Mouse (Mus musculus) ES-Bruce4 (cell line): ENCODE results near the gene Slc35a2.

Source experiments
- CTCF ChIP-seq: IDR thresholded peaks from one replicate; pipeline ENCODE4 v1.8.1; 2011; ENCODE audit warnings: low read depth, low read length
- EP300 ChIP-seq: IDR thresholded peaks from 2 replicates; pipeline ENCODE4 v1.6.1; 2011; ENCODE audit warnings: low read depth, low read length; ENCODE audit not compliant: insufficient read depth
- POLR2A ChIP-seq: IDR thresholded peaks from one replicate; pipeline ENCODE4 v1.8.1; 2011; ENCODE audit warnings: low read length; ENCODE audit not compliant: insufficient read depth

GRCm38 (mm10) chrX:7936874-7937273 is 53.0 kb downstream of the Slc35a2 start:
- TF ChIP-seq POLR2A (no peak), EP300 (no peak), CTCF (no peak)
